ENCODE assay signal across 12 mouse cellular contexts in the genomic region with DNA sequence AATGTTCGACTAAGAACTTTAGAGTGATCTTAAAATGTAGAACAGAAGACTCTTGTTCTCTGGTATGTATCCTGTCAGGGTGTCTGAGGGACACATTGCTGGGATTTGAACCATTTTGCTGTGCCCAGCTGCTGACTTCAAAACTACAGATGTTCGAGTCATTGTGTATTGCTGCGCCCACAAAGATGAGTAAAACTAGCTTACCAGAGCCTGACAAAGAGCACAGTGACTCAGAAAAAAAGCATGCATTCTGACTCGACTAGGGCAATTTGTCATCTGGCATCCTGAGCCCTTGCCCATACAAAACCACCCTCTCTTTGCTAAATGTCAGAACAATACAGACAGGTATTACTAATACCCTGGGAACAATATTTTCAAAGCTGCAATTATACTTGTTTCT.
"Had no signal": no experiment of that assay in that cellular context is flagged by ENCODE, and none has a peak within 500 bp of the region (broad histone marks: within the 10 kb centered on the region; RNA-seq: fewer than 3 reads in every experiment).

No protein-coding gene starts in this region.

- DNase-seq: kidney, postnatal 10 days; kidney, postnatal 4 days; right cerebral cortex, postnatal 4 days; spleen, adult 18-20 months; thymus, adult 18-20 months; thymus, postnatal 14 days had no signal

- H3K27me3 ChIP-seq: limb, embryonic 15.5 days; liver, embryonic 12.5 days; midbrain, embryonic 13.5 days; neural tube, embryonic 12.5 days had no signal

- H3K36me3 ChIP-seq: limb, embryonic 15.5 days; liver, embryonic 12.5 days; midbrain, embryonic 13.5 days; neural tube, embryonic 12.5 days had no signal

- H3K4me2 ChIP-seq: limb, embryonic 15.5 days; liver, embryonic 12.5 days; midbrain, embryonic 13.5 days; neural tube, embryonic 12.5 days had no signal

- H3K4me3 ChIP-seq: layer of hippocampus, adult 2 months; left cerebral cortex, adult 2 months; limb, embryonic 15.5 days; liver, embryonic 12.5 days; midbrain, embryonic 13.5 days; neural tube, embryonic 12.5 days had no signal
